Mouse (Mus musculus) spleen, adult 2 months (tissue): ENCODE data around the gene Cdc42se2.

Experiments
- CTCF ChIP-seq: fragments of 200-500 bp; IDR thresholded peaks from 2 replicates; pipeline ENCODE4 v1.5.1; 2011; ENCODE audit warnings: mild to moderate bottlenecking, inconsistent platforms; ENCODE audit not compliant: insufficient read depth, insufficient read length, insufficient replicate concordance; ENCODE audit errors: extremely low read depth
- POLR2A ChIP-seq: fragments of 200-500 bp; IDR thresholded peaks from 2 replicates; pipeline ENCODE4 v1.6.1; 2011; ENCODE audit warnings: low read depth, low read length, inconsistent platforms

DNA sequence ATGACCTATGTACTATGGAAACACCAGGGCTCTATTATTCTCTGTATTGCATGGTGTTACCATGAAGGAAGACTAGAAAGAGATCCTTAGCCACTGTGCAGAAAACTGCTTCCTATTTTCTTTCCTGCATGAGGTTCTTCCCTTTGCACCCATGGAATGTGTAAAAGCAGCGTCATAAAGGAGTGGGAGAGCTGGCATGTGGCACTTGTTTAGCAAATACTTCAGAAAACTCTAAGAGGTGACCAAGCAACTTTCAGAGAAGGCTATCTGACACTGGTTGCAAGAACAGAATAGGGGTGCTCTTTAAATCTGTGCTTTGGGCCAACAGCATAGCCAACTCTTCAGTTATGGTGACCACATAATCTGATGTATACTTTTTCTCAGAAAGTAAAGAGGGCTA, 52.4 kb downstream of the Cdc42se2 start:
- TF ChIP-seq CTCF (no peak), POLR2A (no peak)
